Mouse (Mus musculus) ES-CJ7 (cell line): ENCODE data around the gene Cts8.

Source experiments
- DNase-seq: peaks from one replicate; pipeline ENCODE4 v3.0.0; 2011; ENCODE audit warnings: low read depth, low spot score

Cts8 gene

GRCm38 (mm10) chr13:61255258-61255657 lies at the start of gene Cts8:
Cts8 (minus strand) TSS chr13:61255358.
- DNase-seq = no peak

- no peak for DNase-seq
These were observed 33.6 kb upstream of the Cts8 start, which contains the start of gene Gm49398 for GRCm38 (mm10) chr13:61288739-61289138. Gm49398 (minus strand) TSS chr13:61288839.

- peak; percentile 88 for DNase-seq
These were observed 13.8 kb downstream of the Cts8 start for GRCm38 (mm10) chr13:61241076-61241947.

- DNase-seq = no peak
These were observed 51.8 kb downstream of the Cts8 start, which contains the start of gene Cts6 for GRCm38 (mm10) chr13:61203310-61203709. Cts6 (minus strand) TSS chr13:61203410.
